Mouse (Mus musculus) macrophage (primary cell): Measurements from ENCODE around the gene Kcnk6. TPM values are rescaled to one million over a fixed set of nuclear protein-coding genes. Genes with fewer than 3 reads are reported as not detected.
"Not testable (repeated sequence)": the region's sequence is repeated elsewhere in the genome, so short reads cannot be mapped to it uniquely, and the experiment has no call there.

Experiments
- H3K27ac ChIP-seq: fragments of 350-480 bp; formaldehyde crosslinking; 2 replicates; pipeline ENCODE4 v1.9.0; 2021
- H3K36me3 ChIP-seq: fragments of 350-480 bp; formaldehyde crosslinking; 2 replicates; pipeline ENCODE4 v1.9.0; 2021; ENCODE audit errors: inconsistent target
- H3K4me3 ChIP-seq: fragments of 350-480 bp; formaldehyde crosslinking; 2 replicates; pipeline ENCODE4 v1.9.0; 2021; ENCODE audit errors: inconsistent target
- H3K79me2 ChIP-seq: fragments of 350-480 bp; formaldehyde crosslinking; 2 replicates; pipeline ENCODE4 v1.9.0; 2021; ENCODE audit errors: inconsistent target
- WGBS: methylation state at CpG from one replicate; pipeline ENCODE4 v1.1.7; 2026; ENCODE audit warnings: inconsistent platforms; ENCODE audit not compliant: missing documents; 5-methylcytosine and 5-hydroxymethylcytosine counted together
- polyA plus RNA-seq: library from polyadenylated mRNA; stranded (reverse); fragments of 250-400 nt; gene quantifications from 3 replicates; pipeline ENCODE4 v1.2.4, GENCODE M21; 2018; ENCODE audit warnings: inconsistent platforms

The Kcnk6 gene
- polyA plus RNA-seq, 1 experiment from 2014 or later, result 43.1 TPM

- 88% methylated on average over 10 of the region's 10 CpGs for WGBS
- no peaks in the 10 kb centered on the region for H3K36me3 ChIP-seq
- H3K79me2 ChIP-seq, result no peaks in the 10 kb centered on the region
- no peak overlapping the region for H3K27ac ChIP-seq
- no peak overlapping the region for H3K4me3 ChIP-seq
Observed at GRCm38 (mm10) chr7:29259781-29260730, 27.7 kb upstream of the Kcnk6 start.

GRCm38 (mm10) chr7:29257368-29257767, 25.1 kb upstream of the Kcnk6 start:
- H3K79me2 ChIP-seq, result no peaks in the 10 kb centered on the region
- WGBS, result 100% methylated on average over 1 of the region's 1 CpGs

GRCm38 (mm10) chr7:29255875-29256274, 23.6 kb upstream of the Kcnk6 start:
- Histone ChIP-seq H3K79me2 (no peaks in the 10 kb centered on the region), H3K36me3 (no peaks in the 10 kb centered on the region), H3K4me3 (no peak overlapping the region), H3K27ac (no peak overlapping the region)
- 92% methylated on average over 3 of the region's 4 CpGs for WGBS

More at GRCm38 (mm10) chr7:29257368-29257767, 25.1 kb upstream of the Kcnk6 start:
- H3K27ac ChIP-seq, result no peak overlapping the region
- no peaks in the 10 kb centered on the region for H3K36me3 ChIP-seq
- H3K4me3 ChIP-seq, result no peak overlapping the region

GRCm38 (mm10) chr7:29253842-29254241, 21.5 kb upstream of the Kcnk6 start:
- H3K27ac ChIP-seq, result no peak overlapping the region

GRCm38 (mm10) chr7:29251166-29251565, 18.9 kb upstream of the Kcnk6 start:
- WGBS, result 85% methylated on average over 3 of the region's 3 CpGs
- Histone ChIP-seq H3K36me3 (no peaks in the 10 kb centered on the region), H3K27ac (no peak overlapping the region), H3K79me2 (no peaks in the 10 kb centered on the region), H3K4me3 (no peak overlapping the region)

More at GRCm38 (mm10) chr7:29253842-29254241, 21.5 kb upstream of the Kcnk6 start:
- Histone ChIP-seq H3K4me3 (no peak overlapping the region), H3K79me2 (no peaks in the 10 kb centered on the region), H3K36me3 (no peaks in the 10 kb centered on the region)
- WGBS, result 29% methylated on average over 5 of the region's 5 CpGs

- Histone ChIP-seq H3K27ac (no peak within 1 kb of the TSS), H3K36me3 (peaks cover 9% of the 10 kb centered on the region; the same call in 1 of the 2 replicates), H3K79me2 (no peaks in the 10 kb centered on the region), H3K4me3 (no peak within 1 kb of the TSS)
- WGBS, result 50% methylated on average over 20 of the region's 20 CpGs
Observed at GRCm38 (mm10) chr7:29248261-29248841, 16.0 kb upstream of the Kcnk6 start, which contains the start of gene 2200002D01Rik. TSS of gene 2200002D01Rik (minus strand) at chr7:29248466.

- Histone ChIP-seq H3K79me2 (no peaks in the 10 kb centered on the region), H3K36me3 (peaks cover 9% of the 10 kb centered on the region; the same call in 1 of the 2 replicates), H3K27ac (no peak overlapping the region), H3K4me3 (no peak overlapping the region)
- WGBS, result 52% methylated on average over 15 of the region's 19 CpGs
Observed at GRCm38 (mm10) chr7:29247706-29248105, 15.4 kb upstream of the Kcnk6 start.

GRCm38 (mm10) chr7:29247314-29247700, 15.0 kb upstream of the Kcnk6 start:
- Histone ChIP-seq H3K27ac (no peak overlapping the region), H3K4me3 (no peak overlapping the region), H3K79me2 (no peaks in the 10 kb centered on the region; the same call in 1 of the 2 replicates), H3K36me3 (peaks cover 9% of the 10 kb centered on the region; the same call in 1 of the 2 replicates)
- 29% methylated on average over 7 of the region's 16 CpGs for WGBS

GRCm38 (mm10) chr7:29246619-29247313, 14.5 kb upstream of the Kcnk6 start:
- H3K36me3 ChIP-seq, result peaks cover 9% of the 10 kb centered on the region; the same call in 1 of the 2 replicates
- no peak overlapping the region for H3K27ac ChIP-seq
- 91% methylated on average over 21 of the region's 21 CpGs for WGBS
- no peak overlapping the region for H3K4me3 ChIP-seq
- peaks cover 3% of the 10 kb centered on the region; the same call in 1 of the 2 replicates for H3K79me2 ChIP-seq

- Histone ChIP-seq H3K27ac (no peak overlapping the region), H3K79me2 (peaks cover 9% of the 10 kb centered on the region; the same call in 1 of the 2 replicates), H3K36me3 (peaks cover 9% of the 10 kb centered on the region; the same call in 1 of the 2 replicates), H3K4me3 (no peak overlapping the region)
- 91% methylated on average over 5 of the region's 5 CpGs for WGBS
Observed at GRCm38 (mm10) chr7:29246015-29246414, 13.7 kb upstream of the Kcnk6 start.

GRCm38 (mm10) chr7:29244732-29245416, 12.6 kb upstream of the Kcnk6 start:
- H3K4me3 ChIP-seq, result no peak overlapping the region
- peaks cover 9% of the 10 kb centered on the region; the same call in 1 of the 2 replicates for H3K36me3 ChIP-seq
- peaks cover 19% of the 10 kb centered on the region; the same call in 1 of the 2 replicates for H3K79me2 ChIP-seq
- WGBS, result 96% methylated on average over 7 of the region's 7 CpGs
- no peak overlapping the region for H3K27ac ChIP-seq

GRCm38 (mm10) chr7:29238019-29238967, 6.0 kb upstream of the Kcnk6 start, which contains the start of gene Yif1b:
TSS of gene Yif1b (plus strand) at chr7:29238329.
- under 1% methylated on average over 60 of the region's 60 CpGs for WGBS
- Histone ChIP-seq H3K79me2 (peaks cover 31% of the 10 kb centered on the region; the same call in 1 of the 2 replicates), H3K36me3 (no peaks in the 10 kb centered on the region), H3K4me3 (peak within 1 kb of the TSS; percentile 73), H3K27ac (peak within 1 kb of the TSS; percentile 83)

GRCm38 (mm10) chr7:29237596-29237995, 5.3 kb upstream of the Kcnk6 start:
- H3K27ac ChIP-seq, result peak overlapping the region; percentile 83
- peak overlapping the region; percentile 7; the same call in 1 of the 2 replicates for H3K4me3 ChIP-seq
- not testable (repeated sequence) for H3K36me3 ChIP-seq
- 24% methylated on average over 6 of the region's 6 CpGs for WGBS
- peaks cover 32% of the 10 kb centered on the region; the same call in 1 of the 2 replicates for H3K79me2 ChIP-seq
